Mouse (Mus musculus) liver, embryonic 14.5 days (tissue): ENCODE results near the gene Prelp. TPM values are rescaled to one million over a fixed set of nuclear protein-coding genes. Genes with fewer than 3 reads are reported as not detected.

ENCODE experiments used
- ATAC-seq: fragments of 200-750 bp; cut with Nextera tagmentation; 2 replicates; pipeline ENCODE4 v1.8.0; 2017; ENCODE audit warnings: moderate number of reproducible peaks, mild to moderate bottlenecking, moderate library complexity; ENCODE audit not compliant: insufficient read depth
- DNase-seq, 3 experiments: peaks; one replicate each; pipeline ENCODE4 v3.0.0-alpha.2; 2012 to 2013; ENCODE audit warnings: low read depth in 3 of 3, low spot score in 3 of 3
- H3K27ac ChIP-seq: fragments of 300-500 bp; sonication (generic); 2 replicates; pipeline ENCODE4 v1.5.1; 2014; ENCODE audit warnings: moderate library complexity, mild to moderate bottlenecking, control low read depth, inconsistent platforms
- H3K27me3 ChIP-seq: fragments of 300-500 bp; sonication (generic); 2 replicates; pipeline ENCODE4 v1.6.1; 2014; ENCODE audit warnings: mild to moderate bottlenecking, low read length, moderate library complexity; ENCODE audit not compliant: control insufficient read depth, insufficient read depth
- H3K36me3 ChIP-seq: fragments of 300-500 bp; sonication (generic); replicated peaks from 2 replicates; pipeline ENCODE4 v1.6.1; 2014; ENCODE audit warnings: low read depth; ENCODE audit not compliant: control insufficient read depth, insufficient read depth
- H3K4me1 ChIP-seq, 2 experiments: fragments of 200-500 bp in 1 of 2; fragments of 300-500 bp in 1 of 2; sonication (generic) in 1 of 2; replicated peaks; 2 replicates each; pipeline ENCODE4 v1.6.1; 2012 to 2014; ENCODE audit warnings: antibody characterized with exemption in 1 of 2, inconsistent platforms in 1 of 2, low read length in 1 of 2; ENCODE audit not compliant: control insufficient read depth in 2 of 2, insufficient read depth in 2 of 2
- H3K4me2 ChIP-seq: fragments of 300-500 bp; sonication (generic); 2 replicates; pipeline ENCODE4 v1.6.1; 2014; ENCODE audit warnings: low read depth, mild to moderate bottlenecking, control low read depth, moderate library complexity
- H3K4me3 ChIP-seq, 2 experiments: fragments of 200-500 bp in 1 of 2; fragments of 300-500 bp in 1 of 2; sonication (generic) in 1 of 2; 2 replicates each; pipeline ENCODE4 v1.5.1; 2012 to 2014; ENCODE audit warnings: low read depth in 2 of 2, low read length in 2 of 2, mild to moderate bottlenecking in 2 of 2, control low read depth in 1 of 2, inconsistent platforms in 1 of 2, moderate library complexity in 1 of 2; ENCODE audit not compliant: insufficient read depth in 1 of 2
- H3K9ac ChIP-seq: fragments of 300-500 bp; sonication (generic); replicated peaks from 2 replicates; pipeline ENCODE4 v1.6.1; 2014; ENCODE audit warnings: mild to moderate bottlenecking, control low read depth, moderate library complexity
- H3K9me3 ChIP-seq: fragments of 300-500 bp; sonication (generic); 2 replicates; pipeline ENCODE4 v1.6.1; 2016; ENCODE audit warnings: low read length, mixed read lengths; ENCODE audit not compliant: control insufficient read depth
- CTCF ChIP-seq: IDR thresholded peaks from 2 replicates; pipeline ENCODE4 v1.5.1; 2016; ENCODE audit warnings: antibody characterized with exemption, low read depth, control low read depth
- EP300 ChIP-seq: IDR thresholded peaks from 2 replicates; pipeline ENCODE4 v1.6.1; 2016; ENCODE audit warnings: antibody characterized with exemption, low read depth
- WGBS: fragments of 180-500 bp; shearing (Covaris S2); extraction: QIAGEN DNeasy Blood & Tissue Kit; methylation state at CpG from one replicate; pipeline ENCODE4 v1.1.7; 2014; ENCODE audit not compliant: insufficient replicate concordance; 5-methylcytosine and 5-hydroxymethylcytosine counted together
- polyA plus RNA-seq, 2 experiments: library from polyadenylated mRNA; depleted of rRNA in 1 of 2; stranded (reverse) in 1 of 2; unstranded in 1 of 2; fragments of >200 nt; fragmentation: Nextera tagmentation in 1 of 2; extraction: Ambion mirVana in 1 of 2; gene quantifications; 2 replicates each; pipeline versions ENCODE4 v1.2.1 to v1.2.3; 2012 to 2014

Gene Prelp
- polyA plus RNA-seq (2012; rRNA removed) (1.6 and 1.7 TPM in 2 replicates), polyA plus RNA-seq (2014; fragmentation: Nextera tagmentation; extraction: Ambion mirVana) (1.9 and 2.1 TPM in 2 replicates)

GRCm38 (mm10) chr1:133921304-133921751 is at the start of gene Prelp:
Prelp (minus strand) TSS chr1:133921414.
- DNase-seq (no peak), ATAC-seq (no peak)
- Histone ChIP-seq H3K4me2 (no peak within 1 kb of the TSS), H3K9me3 (no peaks in the 10 kb centered on the region), H3K36me3 (no peaks in the 10 kb centered on the region), H3K27ac (no peak within 1 kb of the TSS), H3K4me3 (no peak within 1 kb of the TSS), H3K4me1 (peaks cover 0 to 6% of the 10 kb centered on the region in 2 experiments; a peak in 2 of 4 replicates), H3K27me3 (no peaks in the 10 kb centered on the region), H3K9ac (no peak within 1 kb of the TSS)
- TF ChIP-seq EP300, result no peak
- TF ChIP-seq CTCF, result no peak
- WGBS, result 35% methylated on average over 8 of the region's 8 CpGs

GRCm38 (mm10) chr1:133969427-133969826 is 48.2 kb upstream of the Prelp start:
- 65% methylated on average over 8 of the region's 8 CpGs for WGBS
- Histone ChIP-seq H3K4me3 (no peak overlapping the region), H3K36me3 (no peaks in the 10 kb centered on the region), H3K27me3 (no peaks in the 10 kb centered on the region), H3K9ac (no peak overlapping the region), H3K4me1 (peaks cover 0 to 23% of the 10 kb centered on the region in 2 experiments; a peak in 3 of 4 replicates), H3K27ac (no peak overlapping the region), H3K9me3 (no peaks in the 10 kb centered on the region), H3K4me2 (no peak overlapping the region)
- DNase-seq (no peak), ATAC-seq (no peak)
- TF ChIP-seq EP300 (no peak), CTCF (no peak)

- WGBS, result 53% methylated on average over 4 of the region's 4 CpGs
These were observed 47.6 kb upstream of the Prelp start for GRCm38 (mm10) chr1:133968788-133969325.

GRCm38 (mm10) chr1:133967481-133968017 is 46.3 kb upstream of the Prelp start:
- WGBS, result 34% methylated on average over 7 of the region's 7 CpGs
- no peak overlapping the region for H3K4me3 ChIP-seq
- no peak overlapping the region for H3K9ac ChIP-seq
- H3K36me3 ChIP-seq, result no peaks in the 10 kb centered on the region
- no peak overlapping the region for H3K27ac ChIP-seq
- H3K4me1 ChIP-seq, result peaks cover 0 to 25% of the 10 kb centered on the region in 2 experiments; a peak in 3 of 4 replicates
- H3K27me3 ChIP-seq, result no peaks in the 10 kb centered on the region
- ATAC-seq (no peak), DNase-seq (no peak)
- H3K9me3 ChIP-seq, result no peaks in the 10 kb centered on the region
- no peak for TF ChIP-seq EP300
- no peak overlapping the region for H3K4me2 ChIP-seq

More at GRCm38 (mm10) chr1:133968788-133969325, 47.6 kb upstream of the Prelp start:
- DNase-seq (no peak), ATAC-seq (no peak)
- Histone ChIP-seq H3K4me1 (peaks cover 0 to 25% of the 10 kb centered on the region in 2 experiments; a peak in 3 of 4 replicates), H3K4me2 (no peak overlapping the region), H3K9me3 (no peaks in the 10 kb centered on the region), H3K27me3 (no peaks in the 10 kb centered on the region), H3K27ac (no peak overlapping the region), H3K9ac (no peak overlapping the region), H3K4me3 (no peak overlapping the region), H3K36me3 (no peaks in the 10 kb centered on the region)
- no peak for TF ChIP-seq CTCF
- TF ChIP-seq EP300, result no peak

- TF ChIP-seq EP300 (no peak), CTCF (no peak)
- H3K36me3 ChIP-seq, result no peaks in the 10 kb centered on the region
- 41% methylated on average over 2 of the region's 2 CpGs for WGBS
- ATAC-seq (0 out of 2 replicates have a peak, but pooled peaks have one; percentile 33), DNase-seq (no peak)
- no peaks in the 10 kb centered on the region for H3K9me3 ChIP-seq
- no peaks in the 10 kb centered on the region for H3K27me3 ChIP-seq
- H3K4me1 ChIP-seq, result peaks cover 0 to 30% of the 10 kb centered on the region in 2 experiments; a peak in 3 of 4 replicates
- no peak overlapping the region for H3K4me3 ChIP-seq
- no peak overlapping the region for H3K9ac ChIP-seq
- no peak overlapping the region for H3K4me2 ChIP-seq
- H3K27ac ChIP-seq, result no peak overlapping the region
These were observed 44.8 kb upstream of the Prelp start for GRCm38 (mm10) chr1:133966044-133966443.
